In genomic region chr19:15809008-15809407, GRCm38 (mm10) we compare ENCODE assay signal across 15 mouse cellular contexts.
"Had no signal": no experiment of that assay in that cellular context is flagged by ENCODE, and none has a peak within 500 bp of the region (broad histone marks: within the 10 kb centered on the region; RNA-seq: fewer than 3 reads in every experiment).

No protein-coding gene starts in this region.

- H3K4me3 ChIP-seq: neural tube, embryonic 15.5 days; stomach, embryonic 15.5 days had no signal

- DNase-seq: retina, postnatal 1 day; right cerebral cortex, adult 18-20 months; right cerebral cortex, postnatal 14 days; right cerebral cortex, postnatal 25 days; right cerebral cortex, postnatal 4 days; spleen, adult 18-20 months; thymus, adult 18-20 months; thymus, adult 2 months; thymus, postnatal 14 days; thymus, postnatal 25 days; thymus, postnatal 36 days; thymus, postnatal 4 days had no signal

- H3K4me1 ChIP-seq: stomach, embryonic 15.5 days had no signal

- H3K27ac ChIP-seq: neural tube, embryonic 15.5 days; stomach, embryonic 15.5 days; stomach, postnatal 0 days had no signal

- H3K36me3 ChIP-seq: neural tube, embryonic 15.5 days; stomach, embryonic 15.5 days had no signal

- H3K4me2 ChIP-seq: neural tube, embryonic 15.5 days; stomach, embryonic 15.5 days had no signal

- H3K9ac ChIP-seq: neural tube, embryonic 15.5 days; stomach, embryonic 15.5 days had no signal

- H3K9me3 ChIP-seq: neural tube, embryonic 15.5 days; stomach, embryonic 15.5 days had no signal
